Mouse (Mus musculus) CH12.LX (cell line): Measurements from ENCODE around the gene Slc46a2. TPM values are rescaled to one million over a fixed set of nuclear protein-coding genes. Genes with fewer than 3 reads are reported as not detected.

Experiments
- DNase-seq: peaks from one replicate; pipeline ENCODE4 v3.0.0-alpha.2; 2013; ENCODE audit errors: extremely low read depth
- H3K27ac ChIP-seq: 2 replicates; pipeline ENCODE4 v1.5.1; 2012; ENCODE audit warnings: low read depth, mild to moderate bottlenecking, control low read depth, moderate library complexity; ENCODE audit not compliant: insufficient read depth
- H3K27me3 ChIP-seq: replicated peaks from 2 replicates; pipeline ENCODE3; 2012; ENCODE audit warnings: inconsistent platforms
- H3K36me3 ChIP-seq, 2 experiments: replicated peaks in 1 of 2; 2 replicates each; pipeline versions ENCODE3 to v1.6.1; 2012; ENCODE audit warnings: inconsistent platforms in 1 of 2, low read length in 1 of 2, mild to moderate bottlenecking in 1 of 2, mixed read lengths in 1 of 2, moderate library complexity in 1 of 2; ENCODE audit not compliant: control insufficient read depth in 1 of 2, insufficient read depth in 1 of 2
- H3K4me1 ChIP-seq, 2 experiments: 2 replicates each; pipeline ENCODE4 v1.6.1; 2012; ENCODE audit warnings: inconsistent platforms in 1 of 2, moderate library complexity in 1 of 2; ENCODE audit not compliant: insufficient read depth in 2 of 2, control insufficient read depth in 1 of 2
- H3K4me2 ChIP-seq: 2 replicates; pipeline ENCODE4 v1.6.1; 2012; ENCODE audit warnings: low read depth, mild to moderate bottlenecking, control low read depth; ENCODE audit not compliant: poor library complexity, insufficient read depth, severe bottlenecking
- H3K4me3 ChIP-seq, 3 experiments: fragments of 150-350 bp in 1 of 3; sonication (generic) in 1 of 3; replicated peaks in 1 of 3; 2 replicates each; pipeline versions ENCODE3 to v1.5.1; 2011 to 2012; ENCODE audit warnings: low read depth in 2 of 3, low read length in 2 of 3, mild to moderate bottlenecking in 2 of 3, moderate library complexity in 2 of 3, control low read depth in 1 of 3, improper control_type of control experiment in 1 of 3, inconsistent platforms in 1 of 3, mixed read lengths in 1 of 3; ENCODE audit not compliant: poor library complexity in 1 of 3
- H3K79me2 ChIP-seq: replicated peaks from 2 replicates; pipeline ENCODE4 v1.6.1; 2012; ENCODE audit warnings: mild to moderate bottlenecking, moderate library complexity; ENCODE audit not compliant: control insufficient read depth, poor library complexity, insufficient read depth, severe bottlenecking; ENCODE audit errors: extremely low read depth
- H3K9ac ChIP-seq: 2 replicates; pipeline ENCODE4 v1.6.1; 2012; ENCODE audit warnings: low read depth, mild to moderate bottlenecking, control low read depth, moderate library complexity; ENCODE audit not compliant: insufficient read depth
- H3K9me3 ChIP-seq: replicated peaks from 2 replicates; pipeline ENCODE3; 2012; ENCODE audit warnings: low read length, inconsistent platforms, mixed read lengths
- BHLHE40 ChIP-seq: IDR thresholded peaks from 2 replicates; pipeline ENCODE4 v1.6.1; 2011; ENCODE audit warnings: mild to moderate bottlenecking, low read depth, low read length, improper control_type of control experiment
- CHD1 ChIP-seq: IDR thresholded peaks from 2 replicates; pipeline ENCODE4 v1.6.1; 2012; ENCODE audit warnings: low read depth, low read length, improper control_type of control experiment, inconsistent platforms
- CTCF ChIP-seq, 2 experiments: IDR thresholded peaks in 1 of 2; conservative IDR thresholded peaks in 1 of 2; 2 replicates each; pipeline ENCODE4 v1.5.1; 2011 to 2012; ENCODE audit warnings: low read depth in 2 of 2, low read length in 2 of 2, improper control_type of control experiment in 1 of 2, inconsistent platforms in 1 of 2, mild to moderate bottlenecking in 1 of 2, moderate library complexity in 1 of 2
- E2F4 ChIP-seq: IDR thresholded peaks from 2 replicates; pipeline ENCODE4 v1.6.1; 2011; ENCODE audit warnings: low read depth, low read length, improper control_type of control experiment; ENCODE audit not compliant: insufficient replicate concordance
- ELF1 ChIP-seq: IDR thresholded peaks from 2 replicates; pipeline ENCODE4 v1.6.1; 2014; ENCODE audit warnings: low read depth, mild to moderate bottlenecking, inconsistent platforms, low read length, improper control_type of control experiment
- GABPA ChIP-seq: IDR thresholded peaks from 2 replicates; pipeline ENCODE4 v1.6.1; 2012; ENCODE audit warnings: low read depth, low read length, improper control_type of control experiment, inconsistent platforms; ENCODE audit not compliant: insufficient replicate concordance
- HCFC1 ChIP-seq: IDR thresholded peaks from 2 replicates; pipeline ENCODE4 v1.6.1; 2012; ENCODE audit warnings: low read depth, mild to moderate bottlenecking, inconsistent platforms, low read length, improper control_type of control experiment
- IRF4 ChIP-seq: IDR thresholded peaks from 2 replicates; pipeline ENCODE4 v1.6.1; 2014; ENCODE audit warnings: low read depth, mild to moderate bottlenecking, inconsistent platforms, low read length, improper control_type of control experiment
- JUND ChIP-seq: conservative IDR thresholded peaks from 2 replicates; pipeline ENCODE4 v1.6.1; 2011; ENCODE audit warnings: low read depth, low read length, improper control_type of control experiment
- KAT2A ChIP-seq: IDR thresholded peaks from 2 replicates; pipeline ENCODE4 v1.6.1; 2012; ENCODE audit warnings: low read length, improper control_type of control experiment, inconsistent platforms; ENCODE audit not compliant: insufficient replicate concordance
- MAX ChIP-seq: IDR thresholded peaks from 2 replicates; pipeline ENCODE4 v1.6.1; 2011; ENCODE audit warnings: low read length, improper control_type of control experiment
- MXI1 ChIP-seq: IDR thresholded peaks from 2 replicates; pipeline ENCODE4 v1.6.1; 2011; ENCODE audit warnings: mild to moderate bottlenecking, low read depth, low read length, improper control_type of control experiment
- MYC ChIP-seq: IDR thresholded peaks from 2 replicates; pipeline ENCODE4 v1.6.1; 2011; ENCODE audit warnings: low read depth, mild to moderate bottlenecking, improper control_type of control experiment, low read length
- NELFE ChIP-seq: IDR thresholded peaks from 2 replicates; pipeline ENCODE4 v1.6.1; 2011; ENCODE audit warnings: low read depth, low read length, improper control_type of control experiment
- NRF1 ChIP-seq: IDR thresholded peaks from 2 replicates; pipeline ENCODE4 v1.6.1; 2014; ENCODE audit warnings: low read depth, mild to moderate bottlenecking, inconsistent platforms, low read length, improper control_type of control experiment, moderate library complexity
- POLR2A ChIP-seq: IDR thresholded peaks from 2 replicates; pipeline ENCODE4 v1.6.1; 2011; ENCODE audit warnings: low read depth, mild to moderate bottlenecking, improper control_type of control experiment, low read length
- RCOR1 ChIP-seq: conservative IDR thresholded peaks from 2 replicates; pipeline ENCODE4 v1.6.1; 2012; ENCODE audit warnings: low read depth, mild to moderate bottlenecking, inconsistent platforms, low read length, improper control_type of control experiment
- SMC3 ChIP-seq: IDR thresholded peaks from 2 replicates; pipeline ENCODE4 v1.6.1; 2011; ENCODE audit warnings: low read depth, low read length, improper control_type of control experiment
- TBP ChIP-seq: conservative IDR thresholded peaks from 2 replicates; pipeline ENCODE4 v1.6.1; 2011; ENCODE audit warnings: low read depth, low read length, improper control_type of control experiment
- UBTF ChIP-seq: IDR thresholded peaks from 2 replicates; pipeline ENCODE4 v1.6.1; 2012; ENCODE audit warnings: low read depth, mild to moderate bottlenecking, inconsistent platforms, low read length, improper control_type of control experiment, moderate library complexity
- USF1 ChIP-seq: IDR thresholded peaks from 2 replicates; pipeline ENCODE4 v1.6.1; 2014; ENCODE audit warnings: low read depth, mild to moderate bottlenecking, inconsistent platforms, low read length, improper control_type of control experiment
- USF2 ChIP-seq: conservative IDR thresholded peaks from 2 replicates; pipeline ENCODE4 v1.6.1; 2011; ENCODE audit warnings: low read depth, low read length, improper control_type of control experiment
- ZC3H11A ChIP-seq: IDR thresholded peaks from 2 replicates; pipeline ENCODE4 v1.6.1; 2012; ENCODE audit warnings: low read depth, mild to moderate bottlenecking, inconsistent platforms, low read length, improper control_type of control experiment
- ZKSCAN1 ChIP-seq: IDR thresholded peaks from 2 replicates; pipeline ENCODE4 v1.6.1; 2012; ENCODE audit warnings: low read depth, inconsistent platforms, low read length, improper control_type of control experiment, borderline replicate concordance
- ZMIZ1 ChIP-seq: IDR thresholded peaks from 2 replicates; pipeline ENCODE4 v1.6.1; 2012; ENCODE audit warnings: low read depth, mild to moderate bottlenecking, inconsistent platforms, low read length, improper control_type of control experiment
- dilution Hi-C: fragments of 300-500 bp; cut with MboI; formaldehyde crosslinking; loops from 2 replicates; pipeline ENCODE4 v1.14.3; 2020; ENCODE audit warnings: low sequenced_read_pairs; ENCODE audit not compliant: extremely low pct_unique_long_range_greater_than_20kb, extremely low pct_ligation_motif_present
- in situ Hi-C: fragments of 300-500 bp; cut with MboI; formaldehyde crosslinking; loops from 3 replicates; pipeline ENCODE4 v1.14.3; 2019; ENCODE audit warnings: low sequenced_read_pairs, low pct_ligation_motif_present, low pct_unique_long_range_greater_than_20kb, mixed read lengths
- polyA plus RNA-seq: library from polyadenylated mRNA; unstranded; fragments of >175 nt; gene quantifications from 2 replicates; pipeline ENCODE4 v1.2.1, GENCODE M21; 2012; ENCODE audit warnings: low read depth; ENCODE audit not compliant: insufficient read length
- total RNA-seq, 2 experiments: library from RNA; depleted of rRNA; stranded (reverse); fragments of 300-350 nt in 1 of 2; fragments of >200 nt in 1 of 2; gene quantifications; 2 replicates each; pipeline ENCODE4 v1.2.3; 2012 to 2014

Slc46a2 gene
- total and polyA plus RNA-seq, 3 experiments, result not detected

DNA sequence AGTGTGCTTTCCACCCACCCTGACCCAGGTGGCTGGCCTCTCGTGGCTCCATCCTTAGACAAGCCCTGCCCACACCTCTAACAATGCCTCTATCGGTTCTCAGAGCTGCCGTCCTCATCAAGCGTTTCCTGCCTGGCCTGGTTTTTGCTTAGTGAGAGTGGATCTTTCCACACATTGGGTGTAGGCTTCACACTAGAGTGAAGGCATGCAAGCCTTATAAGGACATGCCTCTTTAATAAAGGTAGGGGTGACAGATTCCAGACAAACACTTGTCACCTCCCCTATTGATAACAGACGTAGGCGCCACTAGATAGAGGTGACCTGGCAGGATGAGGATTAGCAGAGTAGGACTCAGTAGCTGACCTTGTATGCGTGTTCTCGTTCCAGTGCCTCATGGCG, 16.3 kb downstream of the Slc46a2 start:
- no peak overlapping the region for H3K4me2 ChIP-seq
- in situ Hi-C loops (no loop called here), dilution Hi-C loops (no loop called here)
- no peak for TF ChIP-seq CHD1
- no peak for TF ChIP-seq CTCF (conservative IDR thresholded peaks at IDR 0.05 in 1 of 2, IDR thresholded peaks at IDR 0.05 in 1 of 2; ENCODE audit: low read depth in 2 of 2, low read length in 2 of 2)
- TF ChIP-seq ZMIZ1, result no peak
- TF ChIP-seq SMC3, result no peak
- TF ChIP-seq TBP, result no peak
- no peak for TF ChIP-seq MYC
- TF ChIP-seq BHLHE40, result no peak
- TF ChIP-seq USF1, result no peak
- TF ChIP-seq POLR2A, result no peak
- TF ChIP-seq MAX, result no peak
- no peak for TF ChIP-seq E2F4
- TF ChIP-seq USF2, result no peak
- TF ChIP-seq ELF1, result no peak
- no peak for TF ChIP-seq NRF1
- H3K27ac ChIP-seq, result no peak overlapping the region
- H3K27me3 ChIP-seq, result no peaks in the 10 kb centered on the region
- no peaks in the 10 kb centered on the region for H3K9me3 ChIP-seq
- H3K36me3 ChIP-seq, result peaks cover 45 to 92% of the 10 kb centered on the region in 2 experiments
- H3K79me2 ChIP-seq, result no peaks in the 10 kb centered on the region
- peaks cover 2 to 17% of the 10 kb centered on the region in 2 experiments; a peak in 3 of 4 replicates for H3K4me1 ChIP-seq
- H3K4me3 ChIP-seq, result no peak overlapping the region
- H3K9ac ChIP-seq, result no peak overlapping the region
- DNase-seq, result no peak

DNA sequence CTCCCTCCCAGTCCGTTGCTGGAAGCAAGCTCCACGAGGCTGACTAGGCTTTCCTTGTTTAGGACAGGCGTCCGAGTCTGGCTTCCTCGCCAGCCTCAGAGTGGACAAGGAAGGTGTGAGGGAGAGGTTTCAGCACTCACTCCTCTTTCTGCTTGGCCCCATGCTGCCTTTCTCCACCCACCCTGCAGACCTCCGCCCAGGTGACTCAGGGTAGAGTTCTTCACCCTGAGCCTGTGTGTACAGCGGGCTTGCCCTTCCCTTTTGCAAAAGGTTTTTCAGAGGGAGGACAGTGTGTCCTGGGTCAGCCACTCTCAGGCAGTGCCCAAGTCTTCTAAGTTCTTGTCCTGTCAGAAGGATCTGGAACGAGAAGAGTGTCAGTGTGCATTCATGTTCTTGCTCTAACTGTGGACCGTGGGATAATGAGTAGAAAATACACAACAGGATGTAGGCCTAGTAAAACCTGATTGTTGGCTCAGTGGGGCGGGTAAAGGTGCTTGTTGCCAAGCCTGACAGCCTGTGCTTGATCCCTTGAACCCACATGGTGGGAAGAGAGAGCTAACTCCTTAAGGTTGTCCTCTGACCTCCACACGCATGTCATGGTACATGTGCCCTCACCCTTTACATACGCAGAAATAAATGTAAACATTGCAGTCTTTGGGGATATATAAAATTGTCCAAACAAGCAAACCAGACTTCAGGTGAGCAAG, 16.9 kb downstream of the Slc46a2 start:
- no peak for TF ChIP-seq RCOR1
- TF ChIP-seq KAT2A, result no peak
- TF ChIP-seq IRF4, result no peak
- TF ChIP-seq ZMIZ1, result no peak
- TF ChIP-seq GABPA, result no peak
- no peak for TF ChIP-seq ZC3H11A
- no peak for TF ChIP-seq SMC3
- no peak for TF ChIP-seq UBTF
- no peak for TF ChIP-seq JUND
- TF ChIP-seq ZKSCAN1, result no peak
- TF ChIP-seq HCFC1, result no peak
- TF ChIP-seq MXI1, result no peak
- TF ChIP-seq NELFE, result no peak
- TF ChIP-seq TBP, result no peak
- no peak for TF ChIP-seq POLR2A

More for the DNA sequence above, 16.9 kb downstream of the Slc46a2 start:
- Histone ChIP-seq H3K4me2 (no peak overlapping the region), H3K9me3 (no peaks in the 10 kb centered on the region), H3K79me2 (no peaks in the 10 kb centered on the region), H3K36me3 (peaks cover 50 to 95% of the 10 kb centered on the region in 2 experiments), H3K27ac (no peak overlapping the region), H3K9ac (no peak overlapping the region), H3K27me3 (no peaks in the 10 kb centered on the region), H3K4me1 (peaks cover 2 to 17% of the 10 kb centered on the region in 2 experiments; a peak in 3 of 4 replicates), H3K4me3 (no peak overlapping the region)
- DNase-seq, result no peak
- in situ Hi-C loops (no loop called here), dilution Hi-C loops (no loop called here)
